Mouse (Mus musculus): ENCODE data around the gene Phgdh.

Gene Phgdh

DNA sequence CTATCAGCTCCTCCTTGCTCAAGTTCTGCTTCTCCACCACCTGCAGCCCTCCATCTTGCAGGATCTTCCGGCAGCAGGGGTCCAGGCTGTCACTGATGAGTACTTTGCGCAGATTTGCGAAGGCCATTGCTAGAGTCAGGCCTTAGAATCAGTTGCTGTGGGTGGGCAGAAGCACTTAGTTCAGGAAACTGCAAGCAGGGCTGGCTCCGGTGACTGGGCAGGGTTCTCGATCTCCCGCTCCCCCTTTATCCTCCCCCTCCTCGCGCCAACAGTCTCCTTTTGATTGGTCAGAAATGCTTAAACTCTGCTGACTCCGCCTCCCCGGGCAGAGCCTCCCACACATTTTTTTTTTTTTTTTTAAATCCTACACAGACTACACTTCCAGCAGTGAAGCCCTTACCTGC is at the start of gene Phgdh:
TSS of gene Phgdh (minus strand) at position 285 of the 404 bp plus-strand sequence.
- peak; percentile 76 to 78 for DNase-seq

DNA sequence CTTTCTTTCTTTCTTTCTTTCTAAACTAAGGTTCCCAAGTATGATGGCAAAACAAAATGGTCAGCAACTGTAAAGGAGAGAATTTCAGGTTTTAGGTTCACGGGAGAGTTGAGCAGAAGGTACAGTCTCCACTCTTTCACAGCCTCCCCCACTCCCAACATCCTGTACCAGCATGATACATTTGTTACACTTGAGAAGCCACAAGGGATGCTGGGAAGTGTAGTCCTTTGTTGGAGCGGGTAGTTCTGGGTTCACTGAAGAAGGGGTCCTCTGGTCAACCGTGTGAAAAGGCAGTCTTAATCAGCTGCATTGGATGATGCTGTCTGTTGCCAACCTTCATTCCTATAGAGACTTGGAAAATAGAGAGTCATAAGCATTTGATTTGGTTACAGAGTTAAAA is 49.5 kb upstream of the Phgdh start:
- no peak for DNase-seq

GRCm38 (mm10) chr3:98387756-98388155 is 48.0 kb upstream of the Phgdh start:
- no peak for DNase-seq

DNA sequence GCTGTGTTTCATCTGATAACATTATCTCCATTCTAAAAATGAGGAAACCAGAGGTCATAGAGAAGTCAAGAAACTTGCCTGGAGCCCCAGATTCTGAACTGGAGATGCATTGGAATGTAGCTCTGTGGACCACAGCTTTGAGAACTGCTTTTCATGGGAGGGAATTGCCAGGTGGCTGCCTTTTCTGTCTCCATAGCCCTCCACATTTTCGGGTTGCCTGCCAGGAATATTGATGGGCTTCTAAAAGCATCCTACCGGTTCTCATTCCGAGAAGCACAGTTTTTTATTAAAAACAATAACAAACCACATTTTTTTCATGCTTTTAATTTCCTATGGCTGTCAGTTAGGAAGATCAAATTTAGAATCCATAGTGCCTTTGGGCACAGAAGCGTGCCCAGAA is 47.3 kb upstream of the Phgdh start:
- DNase-seq = no peak

DNA sequence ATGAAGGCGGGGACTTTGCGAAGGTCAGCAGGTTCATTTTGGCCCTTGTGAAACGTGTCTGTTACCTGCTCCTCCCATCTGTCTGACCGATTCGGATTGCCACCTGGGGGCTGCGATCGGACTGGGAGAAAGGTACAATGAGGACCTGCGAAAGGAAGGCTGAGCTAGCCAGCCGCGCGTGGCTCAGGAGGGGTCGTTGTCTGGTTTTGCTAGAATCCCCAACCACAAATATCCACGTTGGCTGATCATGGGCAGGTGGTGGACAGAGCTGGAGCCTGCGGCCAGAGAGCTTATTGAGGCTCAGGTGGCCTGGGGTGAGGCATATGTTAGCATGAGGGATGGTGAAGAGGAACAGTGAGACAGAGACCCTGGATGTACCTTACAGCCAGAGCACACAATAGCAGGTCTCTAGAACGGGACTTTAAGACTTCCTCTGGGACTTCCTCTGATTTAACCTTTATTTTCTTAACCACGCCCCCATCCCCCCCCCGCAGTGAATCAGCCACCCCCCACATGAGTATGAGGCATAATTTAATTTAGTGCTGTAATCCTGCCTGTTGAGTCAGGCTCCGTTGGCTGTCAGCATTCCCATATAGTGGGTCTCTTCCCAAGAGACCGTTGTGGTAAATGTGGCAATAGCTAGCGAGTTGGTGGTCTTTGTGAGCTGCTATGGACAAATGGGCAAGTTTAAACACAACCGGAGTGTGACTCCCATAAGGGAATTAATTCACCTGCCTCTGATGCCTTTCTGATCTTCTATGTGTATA is 43.4 kb upstream of the Phgdh start:
- no peak for DNase-seq

DNA sequence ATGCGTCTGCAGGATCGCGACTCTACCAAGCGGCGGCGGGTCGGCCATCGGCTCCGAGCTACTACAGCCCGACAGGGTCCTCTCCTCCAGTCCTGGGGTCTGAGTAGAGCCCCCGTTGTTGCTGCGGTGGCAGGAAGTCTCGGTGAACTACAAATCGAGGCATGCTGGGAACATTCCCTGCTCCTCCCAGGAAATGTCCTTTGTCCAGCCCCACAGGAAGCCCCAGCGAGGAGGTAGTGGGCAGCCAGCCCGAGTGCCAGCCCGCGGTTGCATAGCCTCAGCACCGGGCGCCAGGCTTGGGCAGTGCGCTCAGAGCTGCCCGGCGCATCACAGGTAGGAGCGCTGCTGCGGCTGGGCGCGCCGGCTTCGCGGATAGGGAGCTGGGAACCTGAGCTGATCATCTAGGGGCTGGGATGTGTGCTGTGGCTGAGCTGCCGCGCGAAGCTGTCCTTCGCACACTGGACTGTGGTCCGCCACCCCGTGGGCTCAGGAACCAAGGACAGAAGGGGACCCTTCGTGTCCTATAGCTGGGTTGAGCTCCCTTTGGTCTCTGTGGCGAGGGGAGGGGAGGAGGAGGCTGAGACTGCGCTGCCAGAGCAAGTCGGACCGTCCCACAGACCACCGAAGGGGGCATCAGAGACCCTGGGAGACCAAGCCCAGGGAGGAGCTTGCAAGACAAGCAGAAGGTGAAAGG is 42.6 kb upstream of the Phgdh start, which contains the start of gene Zfp697:
TSS of gene Zfp697 (plus strand) at position 216 of the 694 bp plus-strand sequence.
- peak; percentile 9 to 11 for DNase-seq

DNA sequence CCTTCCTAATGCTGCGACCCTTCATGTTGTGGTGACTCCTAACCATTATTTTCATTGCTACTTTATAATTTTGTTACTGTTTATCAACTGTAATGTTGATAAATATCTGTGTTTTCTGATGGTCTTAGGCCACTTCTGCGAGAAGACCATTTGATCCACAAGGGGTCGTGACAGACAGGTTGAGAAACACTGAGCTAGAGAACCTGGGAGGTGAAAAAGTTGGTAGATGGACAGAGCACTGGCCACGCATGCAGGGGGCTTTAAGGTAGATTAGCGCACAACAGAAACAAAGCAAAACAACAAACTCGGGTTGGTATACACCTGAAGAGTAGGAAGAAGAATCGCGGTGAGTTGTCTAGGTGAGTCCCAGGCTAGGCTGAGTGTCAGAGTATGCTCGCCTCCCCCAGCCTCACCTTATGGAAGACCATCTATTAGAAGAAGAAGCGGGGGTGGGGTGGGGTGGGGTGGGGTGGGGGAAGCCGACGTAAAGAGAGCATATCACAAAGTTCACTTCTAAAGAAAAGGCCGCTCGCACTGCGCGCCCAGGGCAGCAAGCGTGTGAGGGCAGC is 42.0 kb upstream of the Phgdh start:
- no peak for DNase-seq

GRCm38 (mm10) chr3:98379236-98379635 is 39.4 kb upstream of the Phgdh start:
- DNase-seq = no peak

GRCm38 (mm10) chr3:98378267-98378666 is 38.5 kb upstream of the Phgdh start:
- no peak for DNase-seq

DNA sequence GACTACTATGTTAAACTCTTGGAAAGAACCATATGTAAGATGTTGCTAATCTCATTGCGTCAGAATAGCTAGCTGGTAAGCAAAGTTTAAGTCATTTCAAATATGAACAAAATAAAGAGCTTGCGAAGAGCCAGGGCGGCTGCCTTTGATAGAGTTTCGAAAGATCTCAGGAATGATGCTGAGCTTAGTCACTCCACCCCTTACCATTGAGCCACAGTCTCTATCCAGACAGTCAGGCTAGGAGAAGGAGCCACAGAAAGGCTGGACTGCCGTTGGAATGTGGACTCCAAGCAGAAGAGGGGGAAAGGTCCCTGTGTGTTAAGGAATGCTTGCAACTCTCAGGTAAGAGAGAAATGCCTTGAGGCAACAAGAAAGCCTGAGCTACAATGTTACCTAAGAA is 35.2 kb upstream of the Phgdh start:
- no peak for DNase-seq

- DNase-seq = no peak
Measured at GRCm38 (mm10) chr3:98374062-98374719, 34.4 kb upstream of the Phgdh start.

DNA sequence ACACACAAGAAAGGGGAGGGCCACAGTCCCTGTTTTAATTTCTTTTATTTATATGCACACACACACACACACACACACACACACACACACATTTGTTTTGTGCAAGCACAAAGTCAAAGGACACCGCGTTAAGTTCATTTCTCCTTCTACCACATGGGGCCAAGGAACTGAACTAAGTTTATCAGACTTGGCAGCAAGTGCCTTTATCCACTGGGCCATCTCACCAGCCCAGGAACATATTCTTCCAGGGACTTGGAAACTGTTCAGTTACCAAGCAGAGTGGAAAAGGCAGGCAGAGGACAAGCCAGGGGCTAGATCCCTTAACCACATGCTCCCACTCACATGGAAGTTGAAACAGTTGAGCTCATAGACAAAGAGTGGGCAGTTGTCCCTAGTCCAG is 29.0 kb upstream of the Phgdh start:
- no peak for DNase-seq

DNA sequence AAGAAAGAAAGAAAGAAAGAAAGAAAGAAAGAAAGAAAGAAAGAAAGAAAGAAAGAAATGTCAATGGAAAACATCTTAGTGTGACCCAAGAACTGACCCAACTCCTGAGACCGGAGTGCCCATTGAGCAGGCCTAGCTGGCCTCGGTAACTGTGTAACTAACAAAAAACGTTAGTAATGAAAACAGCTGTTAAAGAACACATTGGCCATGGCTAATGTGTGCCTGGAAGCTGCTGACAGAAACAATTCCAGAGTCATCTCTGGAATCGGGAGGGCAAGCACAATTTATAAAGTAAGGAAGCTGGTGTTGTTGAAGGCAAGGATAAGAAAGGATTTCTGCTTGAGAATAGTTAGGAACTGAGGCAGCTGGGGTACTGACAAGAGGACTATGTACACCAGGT is 28.5 kb upstream of the Phgdh start:
- no peak for DNase-seq

DNA sequence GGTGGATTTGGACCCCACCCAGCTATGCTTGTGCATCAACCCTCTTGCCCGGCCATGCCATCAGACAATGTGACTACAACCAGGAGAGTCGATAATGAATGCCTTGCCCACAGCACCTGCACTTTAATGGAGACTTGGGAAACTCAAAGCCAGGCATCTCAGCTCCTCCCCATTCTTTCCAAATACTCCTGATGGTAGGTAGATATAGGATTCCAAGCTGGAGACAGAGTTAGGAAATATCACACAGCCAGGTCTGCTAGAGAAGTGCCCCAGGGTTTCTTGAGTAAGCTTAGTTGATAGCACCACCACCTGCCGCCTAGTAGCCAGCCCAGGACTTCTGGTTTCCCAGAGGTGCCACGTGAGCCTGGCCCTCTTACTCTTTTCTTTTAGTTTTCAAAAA is 27.0 kb upstream of the Phgdh start:
- DNase-seq = no peak

DNA sequence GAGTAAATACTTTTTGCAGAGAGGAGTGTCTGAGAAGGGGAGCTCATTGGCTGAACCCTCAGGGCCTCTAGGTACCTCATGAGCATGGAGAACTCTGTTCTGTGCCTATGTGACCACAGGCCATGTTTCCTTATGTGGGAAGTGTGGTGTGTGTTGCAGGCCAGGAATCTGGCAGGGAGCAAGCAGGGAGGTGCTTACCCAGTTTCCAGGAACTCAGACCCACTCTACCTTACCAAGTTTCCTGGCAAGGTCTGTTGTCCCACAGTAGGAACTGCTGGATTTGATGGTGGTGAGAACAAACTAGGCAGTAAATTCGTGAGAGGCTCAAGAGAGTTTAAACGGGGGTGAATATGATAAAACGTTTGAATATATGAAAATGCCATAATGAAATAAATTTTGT is 26.3 kb upstream of the Phgdh start:
- DNase-seq = no peak

GRCm38 (mm10) chr3:98362753-98363152 is 23.0 kb upstream of the Phgdh start:
- peak; percentile 27 to 41 for DNase-seq

DNA sequence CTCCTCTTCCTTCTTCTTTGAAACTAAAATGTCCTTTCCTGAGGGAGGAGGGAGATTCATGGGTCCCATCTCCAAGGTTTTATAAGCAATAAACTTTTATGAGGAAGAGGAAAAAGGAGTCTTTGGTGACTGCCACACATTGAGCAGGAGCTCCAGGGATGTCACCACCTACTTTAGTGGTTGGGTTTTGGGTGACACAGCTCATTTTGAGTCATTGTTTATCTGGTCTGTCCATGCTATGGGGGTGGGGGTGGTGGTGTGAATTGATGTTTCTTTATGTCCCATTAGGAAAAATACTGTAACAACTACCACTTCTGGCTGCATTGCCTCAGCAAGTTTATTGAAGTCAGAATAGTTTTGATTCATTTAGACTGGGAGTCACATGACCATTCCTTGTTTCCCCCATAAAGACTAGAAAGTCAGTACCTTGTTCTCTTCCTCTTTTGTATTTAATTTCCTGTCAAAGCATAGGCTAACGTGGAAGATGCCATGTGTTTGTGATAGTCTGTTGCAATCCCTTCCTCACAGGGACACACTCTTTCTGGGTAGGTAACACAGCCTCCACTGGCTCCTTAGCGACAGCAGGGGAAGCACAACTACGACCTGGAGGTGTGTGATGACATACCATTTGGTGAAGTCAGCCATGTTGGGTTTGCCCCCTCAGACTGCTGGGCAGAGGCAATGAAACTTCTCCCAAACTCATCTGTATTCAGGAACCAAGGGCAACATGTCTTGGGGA is 17.0 kb upstream of the Phgdh start:
- DNase-seq = no peak

DNA sequence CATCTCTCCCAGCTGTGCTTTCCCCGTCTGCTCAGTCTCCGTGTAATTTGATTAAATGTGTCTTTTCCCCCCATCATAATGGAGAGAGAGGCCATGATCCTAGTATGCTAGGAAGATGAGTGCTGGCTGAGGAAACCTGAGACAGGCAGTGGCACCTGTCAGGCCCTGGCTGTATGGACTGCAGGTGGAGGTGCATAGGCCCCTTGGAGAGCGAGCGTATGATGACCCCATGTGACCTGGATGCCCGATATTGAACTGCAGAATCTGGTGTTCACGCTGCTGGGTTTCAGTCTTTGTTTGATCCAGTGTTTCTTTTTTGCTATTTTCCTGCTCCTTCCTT is 16.2 kb upstream of the Phgdh start:
- no peak for DNase-seq

DNA sequence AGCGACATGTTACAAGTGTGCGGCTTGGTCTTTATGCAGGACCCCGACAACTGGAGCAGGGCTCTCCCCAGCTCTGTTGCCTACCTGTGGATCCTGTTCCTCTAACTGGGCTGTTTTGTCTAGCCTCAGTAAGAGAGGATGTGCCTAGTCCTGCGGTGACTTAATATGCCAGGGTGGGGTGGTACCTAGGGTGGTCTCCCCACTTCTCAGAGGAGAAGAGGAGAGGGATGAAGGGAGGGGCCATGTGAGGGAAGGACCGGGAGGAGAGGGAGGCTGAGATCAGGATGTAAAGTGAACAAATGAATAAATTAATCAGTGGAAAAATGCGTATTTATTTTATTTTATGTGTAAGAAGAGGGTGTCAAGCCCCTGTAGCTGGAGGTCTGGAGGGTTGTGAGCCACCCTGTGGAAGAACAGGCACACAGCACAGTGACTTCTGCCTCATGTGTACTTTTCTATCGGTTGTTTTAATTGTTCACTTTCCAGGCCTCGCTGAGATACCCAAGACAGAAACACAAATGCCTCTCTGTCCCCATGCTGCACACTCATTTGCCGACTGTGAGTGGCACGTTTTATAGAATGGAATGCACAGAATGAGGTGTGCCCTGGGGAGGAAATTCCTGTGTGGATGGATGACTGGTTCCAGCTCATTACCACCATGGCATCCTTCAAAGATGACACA is 15.7 kb upstream of the Phgdh start:
- DNase-seq = no peak

- peak; percentile 75 to 78 for DNase-seq
Measured at GRCm38 (mm10) chr3:98353892-98354291, 14.1 kb upstream of the Phgdh start.

DNA sequence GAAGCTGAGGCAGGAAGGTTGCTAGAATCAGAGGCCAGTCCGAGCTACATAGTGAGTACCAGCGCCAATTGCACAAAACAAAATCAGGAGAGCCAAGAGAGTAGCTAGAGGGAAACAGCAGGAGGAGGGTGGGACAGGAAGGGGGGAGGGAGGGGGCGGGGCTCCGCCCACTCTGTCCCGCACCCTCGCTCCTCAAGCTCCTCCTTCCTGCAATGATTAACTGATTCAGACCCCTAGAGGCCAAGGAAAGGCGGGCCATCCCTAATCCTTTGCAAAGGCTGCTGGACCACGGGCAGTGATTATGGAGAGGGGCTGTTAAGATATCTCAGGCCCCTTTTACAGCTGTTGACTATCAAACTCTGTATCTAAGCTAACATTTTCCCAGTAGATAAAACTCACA is 8.9 kb upstream of the Phgdh start:
- DNase-seq = peak; percentile 39 to 43

GRCm38 (mm10) chr3:98348106-98348505 is 8.3 kb upstream of the Phgdh start:
- peak; percentile 68 to 74 for DNase-seq

Data from B cell, adult 2 months (primary cell).